Mouse (Mus musculus) natural killer cell, adult 2 months (primary cell): ENCODE measurements around the gene Acd.

ENCODE experiments used
- DNase-seq, 2 experiments: peaks; one replicate each; pipeline ENCODE4 v3.0.0; 2022; ENCODE audit warnings: low spot score in 2 of 2

The Acd gene

DNA sequence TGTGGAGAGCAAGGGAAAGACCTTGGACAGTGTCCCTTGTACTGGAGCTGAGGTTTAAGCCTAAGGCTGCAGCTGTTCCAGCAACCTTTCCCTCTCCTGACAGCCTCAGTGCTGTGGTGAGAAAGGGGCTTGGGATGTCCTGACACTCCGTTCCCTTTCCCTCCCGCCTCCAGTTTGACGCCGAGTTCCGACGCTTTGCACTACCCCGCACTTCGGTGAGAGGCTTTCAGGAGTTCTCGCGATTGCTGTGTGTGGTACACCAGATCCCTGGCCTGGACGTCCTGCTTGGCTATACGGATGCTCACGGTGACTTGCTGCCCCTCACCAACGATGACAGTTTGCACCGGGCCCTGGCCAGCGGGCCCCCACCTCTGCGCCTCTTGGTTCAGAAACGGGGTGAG, 1.1 kb upstream of the Acd start:
- no peak for DNase-seq

DNA sequence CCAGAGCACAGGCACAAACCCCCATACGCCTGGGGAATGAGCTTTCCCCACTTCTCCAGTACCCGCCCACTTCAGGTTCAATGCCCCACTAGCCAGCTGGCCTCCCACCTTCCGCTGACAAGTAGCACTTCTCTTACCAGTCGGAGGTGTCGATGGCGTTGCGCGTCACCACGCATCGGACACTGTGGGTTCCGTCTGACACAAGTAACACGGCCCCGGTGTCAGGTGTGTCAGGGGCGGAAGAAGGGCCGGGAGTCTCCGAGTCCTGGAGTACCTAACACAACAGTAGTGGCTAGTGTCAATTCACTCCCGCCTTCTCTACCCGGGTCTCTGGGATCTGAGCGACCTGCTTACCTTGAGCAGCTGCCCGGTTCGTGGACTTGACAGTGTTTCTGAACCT, 336 bp downstream of the Acd start:
- peak; percentile 87 to 90 for DNase-seq

DNA sequence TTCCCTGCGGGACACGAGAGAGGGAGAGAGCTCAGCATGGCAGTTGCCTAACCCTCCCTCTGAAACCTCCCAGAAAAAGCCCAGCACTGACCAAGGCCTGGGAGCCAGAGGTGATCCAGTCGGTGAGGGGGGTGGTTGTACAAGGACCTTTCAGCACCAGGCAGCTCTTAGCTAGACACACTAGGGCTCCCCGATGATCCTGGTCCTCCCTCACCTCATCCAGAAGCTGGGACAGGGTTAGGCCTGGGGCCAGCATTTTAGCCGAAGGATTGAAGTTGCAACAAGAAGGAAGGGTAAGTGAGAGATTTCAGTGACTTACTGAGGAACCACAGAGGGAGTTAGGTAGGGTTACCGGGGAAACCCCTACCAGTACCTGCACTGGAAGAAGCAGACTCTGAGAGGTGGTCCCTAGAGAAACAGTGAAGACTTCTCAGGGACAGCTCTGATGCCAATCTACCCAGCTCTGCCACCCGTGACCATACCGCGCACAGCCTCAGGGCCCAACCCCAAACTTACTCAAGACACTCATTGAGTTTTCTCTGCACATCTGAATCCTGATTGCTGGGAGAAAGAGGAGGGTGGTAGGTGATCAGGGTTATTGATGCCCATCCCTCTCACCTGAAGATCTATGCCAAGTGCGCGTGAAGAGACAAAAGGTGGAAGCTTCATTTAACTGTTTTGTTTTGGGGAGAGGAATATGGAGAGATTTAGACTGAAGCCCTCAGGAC, 1.2 kb downstream of the Acd start:
- DNase-seq, result no peak

DNA sequence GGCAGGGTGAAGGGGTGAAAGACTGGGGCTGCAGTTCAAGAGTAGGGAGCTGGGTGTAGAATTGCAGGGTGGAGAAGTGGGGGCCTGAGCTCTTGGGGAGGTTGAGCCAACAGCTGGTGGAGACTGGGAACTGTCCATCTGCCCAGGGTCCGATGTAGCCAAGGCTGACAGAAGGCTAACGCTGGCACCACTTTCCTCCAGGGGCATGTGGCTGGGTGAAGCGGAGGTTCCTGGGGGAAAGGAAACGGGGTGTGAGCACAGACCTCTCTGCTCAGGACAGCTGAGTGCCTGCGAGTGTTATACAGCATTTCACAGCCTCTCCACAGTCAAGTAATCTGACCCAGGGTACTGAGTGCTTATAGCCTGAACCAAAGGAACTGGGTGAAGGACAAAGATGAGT, 2.2 kb downstream of the Acd start:
- no peak for DNase-seq

DNA sequence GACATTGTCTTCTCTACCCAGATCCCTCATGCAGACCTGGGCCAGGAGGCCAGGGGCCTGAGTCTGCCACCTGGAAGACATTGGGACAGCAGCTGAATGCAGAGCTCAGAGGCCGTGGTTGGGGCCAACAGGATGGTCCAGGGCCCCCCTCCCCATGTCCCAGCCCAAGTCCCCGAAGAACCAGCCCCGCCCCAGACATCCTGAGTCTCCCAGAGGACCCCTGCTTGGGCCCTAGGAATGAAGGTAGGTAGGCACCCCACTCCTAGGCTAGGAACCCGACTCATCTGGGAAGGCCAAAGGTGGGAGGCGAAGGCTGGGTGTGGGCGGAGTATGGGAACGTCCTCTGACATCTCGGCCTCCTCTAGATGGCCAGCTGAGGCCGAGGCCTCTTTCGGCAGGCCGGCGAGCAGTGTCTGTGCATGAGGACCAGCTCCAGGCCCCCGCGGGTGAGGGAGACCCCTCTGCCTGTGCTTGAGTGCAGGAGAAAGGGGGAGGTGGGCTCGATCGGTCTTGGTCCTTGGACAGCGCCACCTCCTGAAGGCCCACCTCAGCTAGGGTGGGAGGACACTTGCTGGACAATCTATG, 3.6 kb downstream of the Acd start:
- no peak for DNase-seq

DNA sequence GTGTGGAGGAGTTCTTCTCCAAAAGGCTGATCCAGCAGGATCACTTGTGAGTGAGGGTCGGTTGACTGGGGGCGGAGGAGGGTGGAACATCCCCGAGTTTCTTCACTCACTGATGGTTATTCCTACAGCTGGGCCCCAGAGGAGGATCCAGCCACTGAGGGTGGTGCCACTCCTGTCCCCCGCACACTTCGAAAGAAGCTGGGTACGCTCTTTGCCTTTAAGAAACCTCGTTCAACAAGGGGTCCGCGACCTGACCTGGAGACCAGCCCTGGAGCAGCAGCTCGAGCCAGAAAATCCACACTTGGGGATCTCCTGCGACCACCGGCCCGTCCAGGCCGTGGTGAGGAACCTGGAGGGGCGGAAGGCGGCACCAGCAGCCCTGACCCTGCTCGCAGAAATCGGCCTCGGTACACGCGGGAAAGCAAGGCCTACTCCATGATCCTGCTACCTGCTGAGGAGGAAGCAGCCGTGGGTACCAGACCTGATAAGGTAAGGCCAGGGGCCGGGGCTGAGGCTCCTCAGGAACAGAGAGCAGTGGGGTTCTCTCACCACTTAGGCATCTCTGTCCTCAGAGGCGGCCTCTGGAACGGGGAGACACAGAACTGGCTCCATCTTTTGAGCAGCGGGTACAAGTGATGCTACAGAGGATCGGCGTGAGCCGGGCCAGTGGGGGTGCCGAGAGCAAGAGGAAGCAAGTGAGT, 5.7 kb downstream of the Acd start:
- DNase-seq, result no peak

DNA sequence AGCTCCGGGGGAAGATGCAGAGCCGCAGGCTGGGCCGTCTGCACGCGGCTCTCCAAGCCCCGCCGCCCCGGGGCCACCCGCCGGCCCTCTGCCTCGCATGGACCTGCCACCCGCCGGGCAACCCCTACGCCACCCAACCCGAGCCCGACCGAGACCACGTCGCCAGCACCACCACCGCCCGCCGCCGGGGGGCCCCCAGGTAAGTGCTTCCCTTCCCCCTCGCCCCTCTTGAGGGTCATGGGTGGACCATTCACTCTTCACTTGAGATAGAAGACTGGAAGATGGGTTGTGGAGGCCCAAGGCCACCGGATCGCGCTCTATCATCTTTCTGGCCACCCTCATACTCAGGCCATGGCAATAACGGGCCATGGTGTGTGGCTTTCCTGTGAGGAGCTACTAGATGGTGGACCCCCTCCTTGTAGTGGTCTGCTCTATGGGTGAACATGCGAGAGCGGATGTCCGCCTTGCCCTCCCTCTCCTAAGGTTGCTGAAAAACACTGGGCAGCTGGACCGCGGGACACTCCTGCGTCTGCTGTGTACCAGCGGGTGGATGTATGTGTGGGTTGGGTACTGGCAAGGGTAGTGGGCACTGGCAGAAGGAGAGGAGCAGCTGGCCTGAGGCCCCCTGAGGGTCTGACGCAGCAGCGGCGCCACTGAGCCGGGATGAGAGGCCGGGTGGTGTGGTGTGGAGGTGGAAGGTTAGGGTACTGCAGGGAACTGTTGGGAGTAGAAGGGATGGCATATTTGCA, 6.7 kb downstream of the Acd start:
- no peak for DNase-seq

DNA sequence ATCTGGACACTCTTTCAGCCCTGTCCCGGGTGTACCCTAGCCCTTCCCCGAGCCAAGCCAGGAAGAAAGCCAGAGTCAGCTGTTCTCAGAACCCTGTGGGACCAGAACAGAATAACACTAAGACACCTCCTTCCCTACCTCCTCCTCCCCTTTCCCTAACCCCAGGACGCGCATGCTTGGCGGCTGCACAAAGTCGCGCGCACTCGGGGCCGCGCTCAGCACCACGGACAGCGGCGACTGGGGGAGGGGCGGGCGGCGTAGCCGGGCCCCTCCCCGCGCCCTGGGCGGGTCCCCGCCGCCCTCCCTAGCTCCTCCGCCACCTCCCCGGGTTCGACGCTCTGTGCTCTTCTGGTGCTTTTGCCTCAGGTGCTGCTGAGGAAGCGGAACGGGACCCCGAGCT, 7.3 kb downstream of the Acd start:
- DNase-seq, result no peak

DNA sequence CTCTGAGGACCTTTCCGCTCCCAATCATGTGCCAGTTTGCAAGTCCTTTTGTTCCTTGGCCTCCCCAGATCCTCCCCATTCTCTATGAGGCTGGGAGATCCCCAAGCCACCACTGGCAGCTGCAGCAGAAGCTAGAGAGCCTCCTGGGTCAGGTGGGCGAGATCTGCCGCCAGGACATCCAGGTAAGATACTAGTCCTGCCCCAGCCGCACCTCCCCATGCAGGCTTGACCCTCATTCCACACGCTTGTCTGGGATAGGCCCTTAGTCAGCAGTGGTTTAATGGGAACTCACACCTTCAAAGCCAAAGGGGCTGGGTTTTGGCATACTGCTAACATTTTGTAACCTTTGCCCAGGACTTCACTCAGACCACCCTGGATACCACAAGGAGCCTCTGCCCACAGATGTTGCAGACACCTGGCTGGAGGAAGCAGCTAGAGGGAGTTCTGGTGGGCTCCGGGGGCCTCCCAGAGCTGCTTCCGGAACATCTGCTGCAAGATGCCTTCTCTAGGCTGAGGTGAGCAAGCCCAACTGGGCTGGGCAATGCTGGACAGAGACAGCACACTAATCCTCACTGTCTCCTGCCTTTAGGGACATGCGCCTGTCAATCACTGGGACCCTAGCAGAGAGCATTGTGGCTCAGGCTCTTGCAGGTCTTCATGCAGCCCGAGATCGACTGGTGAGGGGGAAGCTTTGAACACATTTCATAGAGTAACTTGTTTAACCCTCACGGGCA, 8.3 kb downstream of the Acd start:
- no peak for DNase-seq

DNA sequence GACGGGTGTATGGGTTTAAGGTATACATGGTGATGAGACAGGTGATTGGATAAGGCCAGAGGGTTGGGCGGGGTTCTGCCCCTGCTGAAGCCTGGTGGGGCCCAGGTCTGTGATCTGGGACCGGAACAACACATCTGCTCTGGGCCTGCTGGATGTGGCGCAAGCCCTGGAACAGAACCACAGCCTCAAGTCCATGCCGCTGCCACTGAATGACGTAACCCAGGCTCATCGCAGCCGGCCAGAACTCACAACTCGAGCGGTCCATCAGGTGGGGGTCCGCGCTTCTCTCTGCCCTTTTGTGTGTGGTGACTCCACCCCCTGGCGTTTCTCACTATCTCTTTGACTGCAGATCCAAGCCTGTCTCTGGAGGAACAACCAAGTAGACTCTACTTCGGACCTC, 9.9 kb downstream of the Acd start:
- DNase-seq, result no peak

DNA sequence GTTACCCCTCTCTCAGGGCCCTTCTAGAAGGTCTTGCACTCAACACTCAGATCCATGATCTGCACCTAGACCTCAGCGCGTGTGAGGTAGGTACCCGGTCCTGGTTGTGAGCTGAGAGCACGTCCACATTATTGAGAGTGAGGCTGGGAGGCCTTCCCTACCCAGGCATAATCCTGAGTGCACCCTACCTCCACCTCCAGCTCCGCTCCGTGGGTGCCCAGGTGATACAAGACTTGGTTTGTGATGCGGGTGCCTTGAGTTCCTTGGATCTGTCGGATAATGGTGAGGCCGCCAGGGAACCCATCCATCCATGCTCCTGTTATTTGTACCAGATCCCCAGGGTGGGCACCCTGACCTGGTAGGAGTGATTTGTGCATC, 10.9 kb downstream of the Acd start:
- DNase-seq, result no peak

DNA sequence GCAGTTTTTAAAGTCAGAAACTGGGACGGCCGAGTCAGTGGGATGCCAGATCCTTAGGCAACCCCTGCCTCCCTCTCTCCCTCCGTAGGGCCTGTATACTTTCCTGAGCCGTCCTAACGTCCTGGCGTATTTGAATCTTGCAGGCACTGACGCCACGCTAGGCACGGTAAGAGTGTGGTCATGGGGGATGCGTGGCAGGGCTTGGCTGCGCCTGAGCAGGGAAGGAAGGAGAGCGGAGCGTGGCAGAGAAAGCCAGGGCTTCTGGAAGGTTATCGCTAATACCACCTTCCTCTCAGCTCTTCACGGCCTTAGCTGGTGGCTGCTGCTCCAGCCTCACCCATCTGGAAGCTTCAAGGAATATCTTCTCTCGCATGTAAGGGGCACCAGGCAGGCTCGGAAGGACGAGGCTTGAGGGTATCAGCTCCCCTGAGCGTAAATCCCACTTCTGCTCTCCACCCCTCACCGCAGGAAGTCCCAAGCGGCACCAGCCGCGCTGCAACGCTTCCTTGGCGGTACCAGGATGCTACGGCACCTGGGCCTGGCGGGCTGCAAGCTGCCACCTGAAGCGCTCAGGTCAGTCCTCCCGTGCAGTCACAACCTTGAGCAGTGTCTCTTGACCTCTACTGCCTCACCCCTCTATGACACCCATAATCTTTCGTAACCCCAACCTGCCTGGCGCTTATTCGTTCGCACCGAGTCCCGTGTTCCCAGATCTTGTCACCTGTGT, 11.5 kb downstream of the Acd start:
- DNase-seq, result no peak

DNA sequence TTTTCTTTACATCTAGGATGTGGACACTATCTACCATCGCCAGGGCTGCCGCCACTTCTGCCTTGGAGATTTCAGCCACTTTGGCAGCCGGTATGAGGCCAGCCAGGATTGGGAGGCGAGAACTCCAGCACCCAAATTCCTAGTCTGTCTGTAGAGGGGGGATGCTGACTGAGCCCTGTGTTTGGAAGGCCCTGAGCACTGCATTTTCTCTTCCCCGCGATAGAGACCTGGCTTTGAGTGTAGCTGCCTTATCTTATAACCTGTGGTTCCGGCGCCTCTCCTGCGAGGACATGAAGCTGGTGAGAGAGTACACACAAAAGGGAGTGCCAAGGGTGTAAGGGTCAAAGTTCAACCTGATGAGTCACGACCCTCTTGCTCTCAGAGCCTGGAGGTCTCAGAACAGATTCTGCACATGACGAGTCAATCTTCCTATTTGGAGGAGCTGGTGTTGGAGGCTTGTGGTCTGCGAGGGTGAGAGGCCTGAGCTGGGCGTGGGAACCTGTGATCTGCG, 12.6 kb downstream of the Acd start:
- no peak for DNase-seq

DNA sequence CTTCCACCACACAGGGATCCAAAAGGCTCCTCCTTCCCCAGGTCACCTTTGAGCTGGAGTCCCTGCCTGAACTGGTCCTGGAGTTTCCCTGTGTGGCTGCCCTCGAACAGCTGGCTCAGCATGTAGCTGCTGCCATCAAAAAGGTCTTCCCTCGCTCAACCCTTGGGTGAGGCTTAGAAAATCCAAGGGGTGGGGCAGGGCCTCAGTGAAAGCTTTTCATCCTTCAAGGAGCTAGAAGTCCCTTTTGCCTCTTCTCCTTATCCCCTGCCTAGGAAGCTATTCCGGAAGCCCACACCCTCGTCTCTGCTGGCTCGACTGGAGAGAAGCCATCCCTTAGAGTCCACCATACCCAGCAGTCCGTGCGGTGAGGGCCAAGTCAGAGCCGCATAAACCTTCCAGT, 13.4 kb downstream of the Acd start:
- no peak for DNase-seq

DNA sequence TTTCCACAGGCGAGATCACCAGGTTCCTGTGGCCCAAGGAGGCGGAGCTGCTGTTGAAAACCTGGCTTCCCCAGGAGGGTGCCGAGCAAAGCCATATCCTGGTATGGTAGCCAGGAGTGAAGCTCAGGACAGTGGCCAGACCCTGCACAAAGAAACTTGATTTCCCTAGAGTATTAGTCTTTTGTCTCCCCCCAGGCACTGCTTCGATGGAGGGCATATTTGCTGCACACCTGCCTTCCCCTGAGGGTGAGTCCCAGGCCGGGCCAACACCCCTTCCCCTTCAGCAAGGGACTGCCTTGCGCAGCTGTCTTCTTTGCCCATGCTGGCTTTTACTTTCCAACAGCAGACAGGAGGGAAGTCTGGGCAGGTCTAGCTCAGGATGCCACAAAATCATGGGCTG, 14.4 kb downstream of the Acd start:
- DNase-seq, result no peak

DNA sequence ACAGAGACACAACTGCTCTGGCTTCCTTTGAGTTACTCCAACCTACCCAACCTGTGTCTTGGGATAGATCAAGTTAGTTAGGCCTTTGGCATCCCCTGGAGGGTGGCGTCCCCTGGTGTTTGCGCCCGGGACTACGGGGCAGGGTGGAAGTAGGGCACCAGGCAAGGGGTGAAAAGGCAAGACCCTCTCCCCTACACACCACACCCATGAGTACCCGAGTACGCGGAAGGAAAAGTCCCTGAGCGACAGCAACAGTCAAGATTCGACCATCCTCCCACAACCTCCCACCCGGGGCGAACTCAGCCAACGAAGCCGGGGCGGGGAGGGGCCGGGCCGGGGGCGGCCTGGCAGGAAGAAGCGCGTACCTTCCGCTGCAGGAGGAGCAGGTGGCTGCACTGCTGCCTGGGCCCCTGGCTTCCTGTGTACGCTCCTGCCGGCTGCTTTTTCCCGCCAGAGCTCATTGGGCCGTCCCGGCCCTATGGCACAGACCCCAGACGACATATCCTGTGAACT, 15.1 kb downstream of the Acd start, which contains the start of gene Carmil2:
TSS of gene Carmil2 (plus strand) at position 479 of the 513 bp plus-strand sequence.
- peak; percentile 69 to 85 for DNase-seq

DNA sequence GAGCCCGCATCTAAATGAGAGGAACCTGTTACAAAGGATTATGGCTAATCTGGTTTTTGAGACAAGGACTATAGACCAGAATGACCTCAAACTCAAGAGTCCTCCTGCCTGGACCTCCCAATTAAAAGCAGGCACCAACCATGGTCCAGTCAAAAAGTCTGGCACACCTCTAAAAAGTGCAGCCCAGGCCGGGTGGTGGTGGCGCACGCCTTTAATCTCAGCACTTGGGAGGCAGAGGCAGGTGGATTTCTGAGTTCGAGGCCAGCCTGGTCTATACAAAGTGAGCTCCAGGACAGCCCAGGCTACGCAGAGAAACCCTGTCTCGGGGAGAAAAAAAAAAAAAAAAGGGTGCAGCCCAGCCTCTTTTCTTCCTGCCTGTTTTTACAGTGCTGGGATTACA, 15.6 kb downstream of the Acd start:
- DNase-seq, result no peak

DNA sequence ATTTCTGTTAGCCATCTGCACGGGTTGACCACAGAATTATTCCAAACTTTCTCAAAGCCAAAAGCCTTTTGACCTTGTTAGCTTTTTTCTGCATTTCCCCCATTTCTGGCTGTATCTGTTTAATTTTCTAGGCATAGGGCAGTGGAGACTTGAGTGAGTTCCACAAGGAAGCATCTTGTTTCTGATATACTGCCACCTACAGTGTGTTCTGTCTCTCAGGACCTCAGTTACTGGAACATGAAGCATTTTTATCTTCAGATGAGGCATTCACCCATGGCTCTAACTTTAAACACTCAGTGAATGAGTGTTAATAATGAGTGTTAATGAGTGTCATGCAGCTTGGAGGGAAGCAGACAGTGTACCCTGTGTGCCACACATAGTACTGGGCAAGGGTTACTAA, 23.0 kb downstream of the Acd start:
- no peak for DNase-seq

DNA sequence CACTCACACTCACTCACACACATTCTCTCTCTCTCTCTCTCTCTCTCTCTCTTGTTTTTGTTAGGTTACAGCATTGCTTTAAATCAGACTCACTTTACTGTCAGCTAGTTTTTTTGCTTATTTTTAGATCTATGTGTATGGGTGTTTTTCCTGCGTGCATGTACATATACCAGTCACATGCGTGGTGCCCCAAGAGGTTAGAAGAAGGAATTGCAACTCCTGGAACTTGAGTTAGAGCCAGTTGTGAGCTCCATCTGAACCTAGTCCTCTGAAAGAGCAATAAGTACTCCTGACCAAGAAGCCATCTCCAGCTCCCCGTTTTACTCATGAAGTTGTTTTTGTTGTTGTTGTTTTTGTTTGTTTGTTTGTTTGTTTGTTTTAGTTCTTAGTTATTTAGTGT, 39.7 kb downstream of the Acd start:
- peak; percentile 12 to 43 for DNase-seq

DNA sequence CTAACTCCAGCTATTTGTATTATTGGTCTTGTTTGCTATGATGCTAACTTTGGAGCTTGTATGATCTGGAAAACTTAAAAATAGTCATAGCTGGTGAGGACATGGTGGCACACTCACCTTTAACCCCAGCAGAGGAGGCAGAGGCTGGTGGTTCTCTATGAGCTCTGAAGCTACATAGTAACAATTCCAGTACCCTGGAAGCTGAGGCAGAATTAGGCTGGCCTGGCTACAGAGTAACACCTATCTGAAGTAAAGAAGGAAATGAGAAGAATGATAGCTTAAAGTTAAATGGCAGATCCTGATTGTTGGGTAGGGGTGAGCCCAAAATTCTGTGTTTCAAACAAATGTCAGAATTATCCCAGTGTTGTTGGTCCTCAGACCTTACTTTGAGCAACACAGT, 43.3 kb downstream of the Acd start:
- DNase-seq, result no peak

DNA sequence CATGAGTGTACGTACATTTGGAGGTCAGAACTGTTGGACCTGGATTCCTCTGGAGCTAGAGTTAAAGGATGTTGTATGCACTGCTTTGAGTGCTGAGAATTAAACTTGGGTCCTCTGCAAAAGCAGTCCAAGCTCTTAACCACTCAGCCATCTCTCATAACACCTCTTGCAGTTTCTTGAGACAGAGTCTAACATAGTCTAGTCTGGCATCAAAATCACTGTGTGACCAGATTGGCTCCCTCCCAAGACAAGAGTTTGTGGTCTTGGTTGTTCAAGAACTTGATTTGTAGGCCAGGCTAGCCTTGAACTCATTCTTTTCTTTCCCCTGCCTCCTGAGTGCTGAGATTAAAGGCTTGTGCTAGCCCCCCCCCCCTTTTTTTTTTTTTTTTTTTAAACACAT, 52.0 kb downstream of the Acd start:
- DNase-seq, result no peak
